Mouse (Mus musculus): ENCODE data around the gene Ppp1r14a.

Gene Ppp1r14a

GRCm38 (mm10) chr7:29334156-29334555, 45.0 kb downstream of the Ppp1r14a start:
- DNase-seq (ENCODE audit: low spot score) = no peak

- no peak for DNase-seq (ENCODE audit: low spot score)
Measured at GRCm38 (mm10) chr7:29335276-29335675, 46.2 kb downstream of the Ppp1r14a start.

- DNase-seq (ENCODE audit: low spot score) = no peak
Measured at GRCm38 (mm10) chr7:29335841-29336671, 46.9 kb downstream of the Ppp1r14a start.

DNA sequence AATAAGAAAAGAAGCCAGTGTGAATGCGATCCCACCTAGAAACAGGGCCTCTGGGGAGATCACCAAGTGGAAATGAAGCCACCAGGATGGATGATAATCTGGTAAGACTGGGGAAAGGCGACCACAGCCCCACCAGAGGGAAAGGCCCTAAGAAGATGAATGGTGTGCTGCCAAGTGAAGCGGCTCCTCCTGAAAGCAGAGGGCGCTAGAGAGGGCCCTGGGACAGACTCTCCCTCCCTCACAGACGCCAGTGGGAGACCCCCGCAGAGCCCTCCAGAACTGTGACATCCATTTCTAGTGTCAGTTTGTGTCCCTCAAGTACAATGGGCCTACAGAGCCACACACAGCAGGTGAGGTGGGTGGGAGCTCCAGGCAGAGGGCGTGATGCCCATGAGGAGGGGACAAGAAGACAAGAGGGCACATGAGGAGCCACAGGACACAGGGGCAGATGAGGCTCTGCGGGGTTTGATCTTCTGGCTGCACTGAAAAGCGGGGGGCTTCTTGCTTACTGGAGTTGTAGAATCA, 47.7 kb downstream of the Ppp1r14a start:
- no peak for DNase-seq (ENCODE audit: low spot score)

DNA sequence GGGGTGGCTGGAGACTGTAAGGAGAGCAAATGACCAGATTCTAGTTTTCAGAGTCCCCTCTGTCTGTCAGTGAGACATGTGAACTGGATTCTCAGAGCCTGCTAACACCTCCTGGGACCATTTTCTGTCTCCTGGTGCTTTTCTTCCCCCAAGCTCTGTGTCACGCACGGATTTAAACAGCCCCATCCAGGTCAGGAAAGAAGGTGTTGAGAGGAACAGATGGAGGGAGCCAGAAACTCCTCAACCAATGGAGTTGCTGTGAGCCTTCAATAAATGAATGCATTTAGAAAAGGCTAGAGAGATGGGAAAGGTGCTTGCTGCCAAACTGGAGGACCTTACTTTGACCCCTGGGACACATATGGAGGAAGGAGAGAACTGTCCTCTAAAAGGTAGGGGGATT, 48.7 kb downstream of the Ppp1r14a start:
- no peak for DNase-seq (ENCODE audit: low spot score)

GRCm38 (mm10) chr7:29338351-29338919, 49.3 kb downstream of the Ppp1r14a start:
- no peak for DNase-seq (ENCODE audit: low spot score)

GRCm38 (mm10) chr7:29338984-29339679, 50.0 kb downstream of the Ppp1r14a start:
- DNase-seq (ENCODE audit: low spot score) = no peak

DNA sequence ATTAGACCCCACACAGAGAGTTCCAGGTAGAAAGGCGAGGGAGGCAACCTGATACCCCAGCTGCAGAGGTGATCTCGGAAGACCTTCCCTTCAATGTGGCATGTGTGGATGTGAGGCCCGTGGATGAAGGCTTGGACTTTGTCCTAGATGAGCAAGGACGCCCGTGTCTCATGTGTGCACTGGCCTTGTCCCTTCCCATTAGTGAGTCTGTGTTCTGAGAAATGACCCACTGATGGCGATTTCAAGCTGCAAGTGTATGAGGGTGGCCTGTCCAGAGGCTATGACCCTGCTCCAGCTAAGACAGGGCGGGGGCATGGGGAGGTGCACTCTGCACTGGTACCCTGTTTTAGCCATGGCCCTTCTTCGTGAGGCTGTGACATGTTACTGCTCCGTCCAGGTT, 51.1 kb downstream of the Ppp1r14a start:
- no peak for DNase-seq (ENCODE audit: low spot score)

GRCm38 (mm10) chr7:29340838-29341237, 51.7 kb downstream of the Ppp1r14a start:
- DNase-seq (ENCODE audit: low spot score) = no peak

DNA sequence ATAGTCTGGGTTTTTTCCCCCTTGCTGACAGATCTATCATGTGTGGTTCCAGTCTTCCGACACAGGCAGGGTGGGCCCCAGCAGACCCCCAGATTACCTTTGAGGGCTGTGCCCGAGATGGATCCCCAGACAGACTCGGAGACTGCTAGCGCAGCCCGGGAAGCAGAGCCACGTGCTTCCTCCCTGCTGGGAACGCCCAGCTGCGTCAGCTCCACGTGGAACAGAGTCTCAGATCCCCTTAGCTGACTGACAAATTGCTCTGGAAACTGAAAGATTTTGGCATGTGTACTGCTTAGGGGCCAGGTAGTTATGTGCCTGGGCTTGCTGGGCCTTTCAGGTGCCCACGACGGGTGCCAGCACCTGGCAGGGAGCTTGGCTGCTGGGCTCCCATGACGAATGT, 52.6 kb downstream of the Ppp1r14a start:
- DNase-seq (ENCODE audit: low spot score) = no peak

DNA sequence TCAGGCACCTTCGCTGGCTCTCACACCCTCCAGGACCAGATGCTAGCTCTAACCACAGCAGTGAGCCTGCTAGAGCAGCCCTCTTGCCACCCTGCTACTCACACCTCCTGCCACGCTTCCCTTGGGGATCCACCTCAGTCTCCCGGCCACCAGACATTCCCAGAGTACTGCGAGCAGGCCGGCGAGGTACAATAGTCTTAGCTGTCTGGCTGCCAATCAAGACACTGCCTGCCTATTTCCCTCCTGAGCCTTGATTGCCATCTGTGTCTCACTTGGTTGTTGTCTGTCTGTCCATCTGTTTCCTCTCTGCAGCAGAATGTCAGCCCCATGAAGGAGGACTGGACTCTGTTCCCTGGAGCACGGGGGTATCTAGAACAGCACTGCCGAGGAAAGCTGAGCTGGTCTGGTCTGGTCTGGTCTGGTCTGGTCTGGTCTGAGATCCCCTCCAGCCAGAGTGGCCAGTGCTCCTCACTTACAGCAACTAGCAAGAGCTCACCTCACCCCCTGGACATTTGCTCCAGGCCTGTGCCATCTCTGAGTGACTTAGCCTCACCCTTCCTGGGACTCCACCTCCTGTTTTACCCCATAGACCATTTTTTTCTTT, 53.5 kb downstream of the Ppp1r14a start:
- DNase-seq (ENCODE audit: low spot score) = no peak

All from ovary, postnatal 36 days (tissue).